Mouse (Mus musculus): ENCODE results near the gene Dtx3. TPM values are rescaled to one million over a fixed set of nuclear protein-coding genes. Genes with fewer than 3 reads are reported as not detected.

The Dtx3 gene
- polyA plus RNA-seq, 1 experiment from 2014 or later = 158 TPM

GRCm38 (mm10) chr10:127191191-127192056 is 4.1 kb downstream of the Dtx3 start:
- Histone ChIP-seq H3K4me2 (replicated peaks; ENCODE audit: low read depth, low read length) (no peak overlapping the region), H3K4me3 (ENCODE audit: low read depth, low read length) (no peak overlapping the region), H3K27ac (ENCODE audit: low read depth, low read length) (no peak overlapping the region), H3K4me1 (replicated peaks; ENCODE audit: control insufficient read depth, insufficient read depth, low read length) (peaks cover 13% of the 10 kb centered on the region), H3K27me3 (ENCODE audit: control insufficient read depth, insufficient read depth, low read length) (no peaks in the 10 kb centered on the region), H3K36me3 (ENCODE audit: control insufficient read depth, insufficient read depth, low read length) (0 out of 2 replicates have a peak, but pooled peaks cover 4% of the 10 kb centered on the region), H3K9me3 (ENCODE audit: control insufficient read depth, low read length) (no peaks in the 10 kb centered on the region), H3K9ac (ENCODE audit: low read depth, low read length) (no peak overlapping the region)
- 81% methylated on average over 19 of the region's 19 CpGs for WGBS
- DNase-seq (ENCODE audit: low spot score) (no peak), ATAC-seq (ENCODE audit: low FRiP score) (no peak)

- Histone ChIP-seq H3K4me1 (replicated peaks; ENCODE audit: control insufficient read depth, insufficient read depth, low read length) (peaks cover 12% of the 10 kb centered on the region), H3K27ac (ENCODE audit: low read depth, low read length) (peak overlapping the region; percentile 37; the same call in 1 of the 2 replicates), H3K9ac (ENCODE audit: low read depth, low read length) (peak overlapping the region; percentile 92; the same call in 1 of the 2 replicates), H3K9me3 (ENCODE audit: control insufficient read depth, low read length) (no peaks in the 10 kb centered on the region), H3K4me2 (replicated peaks; ENCODE audit: low read depth, low read length) (peak overlapping the region; percentile 99), H3K36me3 (ENCODE audit: control insufficient read depth, insufficient read depth, low read length) (0 out of 2 replicates have a peak, but pooled peaks cover 4% of the 10 kb centered on the region), H3K4me3 (ENCODE audit: low read depth, low read length) (peak overlapping the region; percentile 77; the same call in 1 of the 2 replicates), H3K27me3 (ENCODE audit: control insufficient read depth, insufficient read depth, low read length) (no peaks in the 10 kb centered on the region)
- DNase-seq (ENCODE audit: low spot score) (no peak), ATAC-seq (ENCODE audit: low FRiP score) (no peak)
- WGBS = 35% methylated on average over 14 of the region's 14 CpGs
Measured at GRCm38 (mm10) chr10:127190398-127191190, 4.9 kb downstream of the Dtx3 start.

GRCm38 (mm10) chr10:127189651-127190381 is 5.7 kb downstream of the Dtx3 start, which contains the start of gene Arhgef25:
Gene Arhgef25 (minus strand): TSS chr10:127190083.
- Histone ChIP-seq H3K9ac (ENCODE audit: low read depth, low read length) (peak within 1 kb of the TSS; percentile 92), H3K36me3 (ENCODE audit: control insufficient read depth, insufficient read depth, low read length) (0 out of 2 replicates have a peak, but pooled peaks cover 4% of the 10 kb centered on the region), H3K4me3 (ENCODE audit: low read depth, low read length) (peak within 1 kb of the TSS; percentile 77), H3K9me3 (ENCODE audit: control insufficient read depth, low read length) (no peaks in the 10 kb centered on the region), H3K27ac (ENCODE audit: low read depth, low read length) (peak within 1 kb of the TSS; percentile 90), H3K4me1 (replicated peaks; ENCODE audit: control insufficient read depth, insufficient read depth, low read length) (peaks cover 11% of the 10 kb centered on the region), H3K4me2 (replicated peaks; ENCODE audit: low read depth, low read length) (peak within 1 kb of the TSS; percentile 99), H3K27me3 (ENCODE audit: control insufficient read depth, insufficient read depth, low read length) (no peaks in the 10 kb centered on the region)
- ATAC-seq (ENCODE audit: low FRiP score) = peak; percentile 17
- DNase-seq (ENCODE audit: low spot score) = peak; percentile 61
- 1% methylated on average over 35 of the region's 35 CpGs for whole genome bisulfite sequencing

- 0 out of 2 replicates have a peak, but pooled peaks cover 4% of the 10 kb centered on the region for H3K36me3 ChIP-seq (ENCODE audit: control insufficient read depth, insufficient read depth, low read length)
- H3K9ac ChIP-seq (ENCODE audit: low read depth, low read length) = peak overlapping the region; percentile 92
- under 1% methylated on average over 26 of the region's 26 CpGs for WGBS
- H3K27ac ChIP-seq (ENCODE audit: low read depth, low read length) = peak overlapping the region; percentile 90
- H3K9me3 ChIP-seq (ENCODE audit: control insufficient read depth, low read length) = no peaks in the 10 kb centered on the region
- H3K27me3 ChIP-seq (ENCODE audit: control insufficient read depth, insufficient read depth, low read length) = no peaks in the 10 kb centered on the region
- peaks cover 9% of the 10 kb centered on the region for H3K4me1 ChIP-seq (replicated peaks; ENCODE audit: control insufficient read depth, insufficient read depth, low read length)
- ATAC-seq (ENCODE audit: low FRiP score) (peak; percentile 38; the same call in 1 of the 2 replicates), DNase-seq (ENCODE audit: low spot score) (peak; percentile 60)
- H3K4me2 ChIP-seq (replicated peaks; ENCODE audit: low read depth, low read length) = peak overlapping the region; percentile 99
- peak overlapping the region; percentile 77 for H3K4me3 ChIP-seq (ENCODE audit: low read depth, low read length)
Measured at GRCm38 (mm10) chr10:127189116-127189650, 6.3 kb downstream of the Dtx3 start.

- peak; percentile 89 for DNase-seq (ENCODE audit: low spot score)
- Histone ChIP-seq H3K9ac (ENCODE audit: low read depth, low read length) (peak overlapping the region; percentile 92), H3K36me3 (ENCODE audit: control insufficient read depth, insufficient read depth, low read length) (0 out of 2 replicates have a peak, but pooled peaks cover 4% of the 10 kb centered on the region), H3K4me3 (ENCODE audit: low read depth, low read length) (peak overlapping the region; percentile 77), H3K27me3 (ENCODE audit: control insufficient read depth, insufficient read depth, low read length) (no peaks in the 10 kb centered on the region), H3K9me3 (ENCODE audit: control insufficient read depth, low read length) (no peaks in the 10 kb centered on the region), H3K4me2 (replicated peaks; ENCODE audit: low read depth, low read length) (peak overlapping the region; percentile 99), H3K4me1 (replicated peaks; ENCODE audit: control insufficient read depth, insufficient read depth, low read length) (peaks cover 9% of the 10 kb centered on the region), H3K27ac (ENCODE audit: low read depth, low read length) (peak overlapping the region; percentile 90)
- peak; percentile 87 for ATAC-seq (ENCODE audit: low FRiP score)
- under 1% methylated on average over 28 of the region's 46 CpGs for WGBS
Measured at GRCm38 (mm10) chr10:127188465-127189115, 6.9 kb downstream of the Dtx3 start.

- peak overlapping the region; percentile 99 for H3K4me2 ChIP-seq (replicated peaks; ENCODE audit: low read depth, low read length)
- H3K4me1 ChIP-seq (replicated peaks; ENCODE audit: control insufficient read depth, insufficient read depth, low read length) = peaks cover 9% of the 10 kb centered on the region
- under 1% methylated on average over 11 of the region's 21 CpGs for WGBS
- 0 out of 2 replicates have a peak, but pooled peaks cover 4% of the 10 kb centered on the region for H3K36me3 ChIP-seq (ENCODE audit: control insufficient read depth, insufficient read depth, low read length)
- DNase-seq (ENCODE audit: low spot score) = no peak
- peak overlapping the region; percentile 90 for H3K27ac ChIP-seq (ENCODE audit: low read depth, low read length)
- H3K9ac ChIP-seq (ENCODE audit: low read depth, low read length) = peak overlapping the region; percentile 92
- H3K27me3 ChIP-seq (ENCODE audit: control insufficient read depth, insufficient read depth, low read length) = no peaks in the 10 kb centered on the region
- H3K4me3 ChIP-seq (ENCODE audit: low read depth, low read length) = peak overlapping the region; percentile 77
- ATAC-seq (ENCODE audit: low FRiP score) = peak; percentile 20; the same call in 1 of the 2 replicates
- H3K9me3 ChIP-seq (ENCODE audit: control insufficient read depth, low read length) = no peaks in the 10 kb centered on the region
Measured at GRCm38 (mm10) chr10:127188079-127188453, 7.5 kb downstream of the Dtx3 start.

GRCm38 (mm10) chr10:127187371-127188078 is 8.0 kb downstream of the Dtx3 start:
- ATAC-seq (ENCODE audit: low FRiP score) = 0 out of 2 replicates have a peak, but pooled peaks have one; percentile 13
- H3K36me3 ChIP-seq (ENCODE audit: control insufficient read depth, insufficient read depth, low read length) = 0 out of 2 replicates have a peak, but pooled peaks cover 3% of the 10 kb centered on the region
- no peaks in the 10 kb centered on the region for H3K9me3 ChIP-seq (ENCODE audit: control insufficient read depth, low read length)
- DNase-seq (ENCODE audit: low spot score) = no peak
- WGBS = 40% methylated on average over 10 of the region's 10 CpGs
- peak overlapping the region; percentile 90 for H3K27ac ChIP-seq (ENCODE audit: low read depth, low read length)
- peaks cover 9% of the 10 kb centered on the region for H3K4me1 ChIP-seq (replicated peaks; ENCODE audit: control insufficient read depth, insufficient read depth, low read length)
- H3K4me3 ChIP-seq (ENCODE audit: low read depth, low read length) = peak overlapping the region; percentile 77
- H3K27me3 ChIP-seq (ENCODE audit: control insufficient read depth, insufficient read depth, low read length) = no peaks in the 10 kb centered on the region
- peak overlapping the region; percentile 92 for H3K9ac ChIP-seq (ENCODE audit: low read depth, low read length)
- H3K4me2 ChIP-seq (replicated peaks; ENCODE audit: low read depth, low read length) = peak overlapping the region; percentile 99
